Mouse (Mus musculus): ENCODE data around the gene Gm7544.
"Not testable (repeated sequence)": the region's sequence is repeated elsewhere in the genome, so short reads cannot be mapped to it uniquely, and the experiment has no call there.

The Gm7544 gene

GRCm38 (mm10) chr1:82924650-82925049 lies 31.2 kb downstream of the Gm7544 start, which contains the start of gene A030014E15Rik:
Gene A030014E15Rik (plus strand): TSS chr1:82924917.
- no peak for DNase-seq (ENCODE audit: extremely low spot score, low read depth, low spot score)

GRCm38 (mm10) chr1:82913434-82913833 lies 42.4 kb downstream of the Gm7544 start:
- not testable (repeated sequence) for DNase-seq (ENCODE audit: extremely low spot score, low read depth, low spot score)

GRCm38 (mm10) chr1:82913025-82913424 lies 42.8 kb downstream of the Gm7544 start, which contains the start of gene A030005L19Rik:
Gene A030005L19Rik (plus strand): TSS chr1:82913325.
- no peak for DNase-seq (ENCODE audit: extremely low spot score, low read depth, low spot score)

GRCm38 (mm10) chr1:82905886-82906285 lies 49.9 kb downstream of the Gm7544 start:
- no peak for DNase-seq (ENCODE audit: extremely low spot score, low read depth, low spot score)

All from hindlimb bud, embryonic 11.5 days (tissue).